Mouse (Mus musculus): ENCODE results near the gene Zfp74. TPM values are rescaled to one million over a fixed set of nuclear protein-coding genes. Genes with fewer than 3 reads are reported as not detected.
A peak's percentile ranks its signal among the peaks of the same experiment; 100 is the strongest.

The Zfp74 gene
- total RNA-seq, 2 experiments from 2014 or later: 5.4 to 6.4 TPM

DNA sequence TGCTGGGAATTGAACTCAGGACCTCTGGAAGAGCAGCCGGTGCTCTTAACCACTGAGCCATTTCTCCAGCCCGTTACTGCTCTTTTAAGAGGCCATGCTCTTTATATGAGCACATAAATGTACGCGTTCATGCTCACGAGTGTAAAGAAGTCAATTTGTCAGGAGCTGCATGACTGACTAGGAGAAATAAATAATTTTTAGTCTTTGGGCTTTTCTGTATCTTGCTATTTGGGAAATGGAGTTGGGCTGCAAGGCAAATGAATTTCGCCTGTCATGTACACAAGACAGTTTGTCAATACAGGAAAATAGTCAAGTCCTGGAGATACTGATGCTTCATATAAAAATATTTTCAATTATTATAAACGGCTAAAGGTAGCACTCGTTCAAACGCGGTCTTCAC is 803 bp downstream of the Zfp74 start:
- DNase-seq (ENCODE audit: low spot score): no peak

- no peak for DNase-seq (ENCODE audit: low spot score)
Measured at GRCm38 (mm10) chr7:29944201-29944600, 9.7 kb downstream of the Zfp74 start.

DNA sequence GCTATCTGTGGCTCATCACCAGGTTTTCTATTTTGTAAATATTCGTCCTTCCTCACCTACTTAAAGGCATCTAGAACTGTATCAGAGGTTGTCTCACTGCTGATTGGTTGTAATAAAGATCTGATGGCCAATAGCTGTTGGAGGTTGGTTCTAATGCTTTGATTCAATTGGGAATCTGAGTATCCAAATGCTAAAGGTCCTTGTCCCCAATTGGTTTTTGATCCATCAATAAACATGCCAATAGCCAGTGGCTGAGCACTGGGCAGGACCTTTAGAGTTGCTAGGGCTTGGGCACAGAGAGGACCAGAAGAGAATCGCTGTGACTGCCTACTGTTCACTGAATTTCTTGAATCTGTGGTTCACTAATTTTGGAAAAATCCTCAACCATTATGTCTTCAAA is 10.2 kb downstream of the Zfp74 start:
- DNase-seq (ENCODE audit: low spot score): no peak

- DNase-seq (ENCODE audit: low spot score): no peak
Measured at GRCm38 (mm10) chr7:29942740-29943139, 11.1 kb downstream of the Zfp74 start.

DNA sequence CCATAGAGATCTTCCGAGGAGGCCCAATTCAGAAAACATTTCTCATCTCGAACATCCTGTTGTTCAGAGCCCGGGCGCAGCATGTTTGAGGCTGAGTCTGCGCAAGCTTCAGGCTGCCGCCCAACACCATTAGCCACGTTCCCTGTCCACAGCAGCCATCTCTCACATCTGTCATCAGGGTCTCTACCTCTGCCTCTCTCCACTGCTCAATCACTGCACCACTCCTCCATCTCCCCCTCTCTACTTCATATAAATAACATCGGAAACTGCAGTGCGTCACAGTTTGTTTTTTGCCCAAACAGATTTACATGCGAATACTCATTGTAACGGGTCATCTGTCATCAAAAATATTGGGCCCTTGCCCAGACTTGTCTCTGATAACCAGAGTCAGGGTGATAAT is 12.9 kb downstream of the Zfp74 start:
- no peak for DNase-seq (ENCODE audit: low spot score)

DNA sequence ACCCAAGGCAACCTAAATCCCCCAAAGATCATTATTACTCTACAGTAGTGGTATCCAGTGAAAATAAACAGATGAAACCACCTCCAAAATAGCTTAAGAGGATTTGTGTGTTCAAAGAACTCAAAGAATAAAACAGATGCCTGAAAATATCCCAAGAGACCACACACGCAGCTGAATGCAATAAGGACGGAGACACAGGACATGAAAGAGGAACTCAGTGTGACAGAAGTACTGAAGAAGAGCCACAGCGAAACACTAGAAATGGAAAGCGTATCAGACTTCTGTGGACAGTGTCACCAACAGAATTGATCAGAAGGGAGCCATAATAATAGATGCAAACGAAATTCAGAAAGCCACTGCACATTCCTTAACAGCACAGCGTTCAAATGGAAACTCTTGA is 15.0 kb downstream of the Zfp74 start:
- no peak for DNase-seq (ENCODE audit: low spot score)

- DNase-seq (ENCODE audit: low spot score): peak; percentile 67
Measured at GRCm38 (mm10) chr7:29922780-29923179, 31.1 kb downstream of the Zfp74 start.

GRCm38 (mm10) chr7:29921439-29922093 is 32.3 kb downstream of the Zfp74 start:
- no peak for DNase-seq (ENCODE audit: low spot score)

- no peak for DNase-seq (ENCODE audit: low spot score)
Measured at GRCm38 (mm10) chr7:29918062-29918453, 35.8 kb downstream of the Zfp74 start.

DNA sequence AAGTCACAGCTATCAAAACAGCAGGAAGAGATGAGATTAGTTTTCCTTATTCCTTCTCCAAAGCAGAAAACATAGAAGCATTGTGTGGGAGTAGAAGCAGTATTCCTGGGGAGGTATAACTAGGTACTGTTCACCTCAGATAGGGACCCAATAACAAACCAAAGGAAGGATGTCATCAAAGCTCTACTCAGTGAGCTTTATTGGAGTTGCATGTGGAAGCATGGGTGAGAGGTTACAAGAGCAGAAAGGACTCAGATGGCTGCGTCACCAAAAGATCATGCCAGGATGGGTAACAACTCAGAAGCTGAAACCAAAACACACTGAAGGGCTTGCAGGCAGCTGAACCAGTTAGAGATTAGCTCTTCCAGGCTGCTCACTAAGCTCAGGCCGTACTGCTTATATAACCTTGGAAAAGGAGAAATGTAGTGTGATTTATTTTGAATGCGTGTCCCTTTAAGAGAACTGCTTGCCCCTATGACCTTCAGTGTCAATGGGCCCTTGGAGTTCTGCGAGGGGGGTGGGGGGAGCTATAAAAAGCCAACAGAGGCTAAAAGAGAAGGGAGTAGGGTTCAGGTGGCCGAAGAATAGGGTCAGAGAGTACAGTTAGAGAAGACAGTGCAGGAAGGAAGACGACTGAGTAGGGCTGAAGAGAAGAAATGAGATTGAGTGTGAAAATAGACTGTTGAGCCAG is 36.4 kb downstream of the Zfp74 start:
- peak; percentile 27 for DNase-seq (ENCODE audit: low spot score)

DNA sequence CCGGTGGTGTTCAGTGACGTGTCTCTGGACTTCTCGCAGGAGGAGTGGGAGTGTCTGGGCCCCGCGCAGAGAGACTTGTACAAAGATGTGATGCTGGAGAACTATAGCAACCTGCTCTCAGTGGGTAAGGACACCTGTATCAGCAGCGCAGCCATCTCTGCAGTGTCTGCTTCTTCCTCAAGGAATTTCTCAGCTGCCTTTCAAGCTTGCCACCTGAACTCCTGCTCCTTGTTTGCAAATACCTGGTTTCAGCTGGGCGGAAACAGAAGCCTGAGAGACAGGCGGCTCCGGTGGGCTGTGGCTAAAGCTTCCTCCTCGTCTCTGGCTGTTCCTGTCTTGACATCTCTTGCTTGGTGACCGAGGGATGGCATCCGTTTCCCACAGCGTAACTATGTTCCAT is 41.7 kb downstream of the Zfp74 start:
- DNase-seq (ENCODE audit: low spot score): no peak

DNA sequence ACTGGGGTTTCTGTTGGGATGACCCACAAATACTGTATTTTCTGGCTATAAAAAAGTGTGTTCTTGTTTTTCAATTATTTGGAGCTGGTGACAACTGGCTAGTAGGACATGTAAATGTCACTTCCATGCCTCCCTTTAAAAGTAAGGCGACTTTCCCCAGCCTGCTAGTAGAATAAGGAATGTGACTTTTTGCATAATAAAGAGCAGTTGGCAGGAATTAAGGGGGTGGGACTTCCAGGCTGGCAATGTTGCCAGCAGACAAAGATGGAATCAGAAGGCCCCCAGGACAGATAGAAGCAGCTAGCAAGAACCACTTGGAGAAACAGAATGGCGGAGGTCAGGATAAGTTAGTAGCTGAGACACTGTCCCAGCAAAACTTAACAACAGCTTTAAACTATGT is 43.6 kb downstream of the Zfp74 start:
- DNase-seq (ENCODE audit: low spot score): no peak

DNA sequence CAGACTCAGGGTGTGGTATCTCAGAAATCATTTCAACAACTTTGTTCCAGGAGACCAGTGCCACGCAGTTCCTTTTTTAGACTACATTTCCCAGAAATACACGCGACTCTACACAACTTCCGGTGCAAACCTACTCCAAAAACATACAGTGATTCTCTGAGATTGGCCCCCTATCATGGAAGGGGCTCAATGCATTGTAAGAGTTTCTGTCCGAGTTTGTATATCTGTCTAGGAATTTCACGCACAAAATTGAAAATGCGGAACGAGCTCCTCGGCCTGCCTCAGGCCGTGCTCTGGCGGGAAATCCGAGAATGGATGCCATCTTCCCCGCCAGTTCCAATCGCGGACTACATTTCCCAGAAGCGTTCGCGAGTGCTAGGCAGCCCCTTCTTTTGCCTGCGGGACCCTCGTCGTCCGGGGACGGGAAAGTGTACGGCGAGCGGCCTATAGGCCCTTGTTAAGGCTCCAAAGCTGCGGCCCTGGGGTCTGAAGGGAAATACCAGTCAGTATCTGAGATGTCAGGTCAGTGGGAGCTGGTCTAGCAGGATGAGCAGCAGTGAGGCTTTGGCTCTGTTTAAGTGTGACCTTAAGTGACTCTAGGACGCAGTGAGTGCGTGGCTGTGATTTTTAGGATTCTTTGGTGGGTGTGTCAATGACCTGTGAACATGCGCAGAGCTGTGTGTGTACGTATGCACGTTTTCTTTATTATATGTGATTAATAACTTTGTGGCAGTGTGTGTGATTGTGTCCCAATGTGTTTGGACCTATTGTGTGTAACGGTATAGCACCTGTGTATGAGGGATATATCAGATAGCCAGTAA is 45.5 kb downstream of the Zfp74 start, which contains the start of gene Zfp383:
Zfp383 (plus strand) TSS at position 94 of the 821 bp plus-strand sequence.
- peak; percentile 87 for DNase-seq (ENCODE audit: low spot score)

DNA sequence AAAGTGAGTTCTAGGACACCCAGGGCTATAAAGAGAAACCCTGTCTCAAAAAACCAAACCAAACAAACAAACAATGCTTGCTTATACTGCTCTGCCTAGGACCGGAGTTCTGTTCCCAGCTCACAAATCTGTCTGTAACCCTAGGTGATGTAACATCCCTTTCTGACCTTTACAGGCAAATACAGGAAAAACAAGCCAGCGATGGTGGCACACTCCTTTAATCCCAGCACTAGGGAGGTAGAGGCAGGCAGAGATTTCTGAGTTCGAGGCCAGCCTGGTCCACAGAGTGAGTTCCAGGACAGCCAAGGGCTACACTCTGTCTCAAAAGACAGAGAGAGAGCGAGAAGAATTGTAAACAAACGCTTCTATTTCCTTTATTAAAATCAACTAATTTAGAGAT is 46.7 kb downstream of the Zfp74 start:
- no peak for DNase-seq (ENCODE audit: low spot score)

DNA sequence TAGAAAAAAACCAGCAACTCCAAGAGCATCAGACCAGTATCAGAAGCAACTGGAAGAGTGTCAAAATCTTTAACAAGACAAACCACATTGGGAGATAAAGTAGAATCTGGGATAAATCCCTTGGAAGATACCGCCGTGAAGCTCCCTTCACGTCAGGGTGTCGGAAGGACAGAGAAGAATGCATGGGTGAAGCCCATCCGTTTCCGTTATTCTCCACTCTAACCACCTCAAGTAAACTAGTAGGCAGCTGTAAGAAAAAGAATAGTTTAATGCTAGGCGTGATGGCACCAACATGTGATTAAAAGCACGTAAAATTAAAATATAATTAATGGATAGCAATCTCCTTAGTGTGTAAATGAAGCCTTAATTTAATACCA is 47.2 kb downstream of the Zfp74 start:
- no peak for DNase-seq (ENCODE audit: low spot score)

DNA sequence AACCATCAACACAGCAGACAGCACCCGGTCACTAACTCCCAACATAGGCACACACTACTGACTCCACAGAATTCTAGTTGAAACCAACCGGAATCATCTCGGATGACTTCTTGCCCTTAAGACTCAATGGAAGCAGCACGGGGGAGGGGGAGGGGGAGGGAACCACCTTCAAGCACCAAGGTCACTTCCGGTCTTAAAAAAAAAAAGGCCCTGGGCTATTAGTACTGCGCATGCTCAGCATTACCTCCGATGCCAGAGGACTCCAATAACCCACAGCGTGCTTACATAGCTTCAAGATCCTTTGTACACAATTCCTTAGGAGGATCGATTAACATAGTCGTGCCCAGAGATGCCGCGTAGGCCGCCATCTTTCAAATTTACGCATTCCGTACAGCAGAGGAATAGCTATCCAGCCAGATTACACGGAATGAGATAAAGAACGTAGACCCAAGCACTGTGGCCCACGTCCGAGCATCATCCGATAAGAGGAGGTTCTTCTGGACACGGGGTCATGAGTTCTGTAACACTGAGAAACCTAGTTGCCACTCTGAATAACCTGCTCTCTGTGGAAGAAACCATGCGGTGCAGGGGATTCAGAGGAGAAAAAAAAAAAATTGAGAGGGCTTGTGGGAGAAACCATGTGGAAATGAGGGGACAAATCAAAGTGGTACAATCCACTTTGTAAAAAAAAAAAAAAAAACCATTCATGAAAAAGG is 47.8 kb downstream of the Zfp74 start, which contains the start of gene Zfp27:
Zfp27 (minus strand) TSS at position 607 of the 716 bp plus-strand sequence.
- DNase-seq (ENCODE audit: low spot score): peak; percentile 53

GRCm38 (mm10) chr7:29904101-29904500 is 49.8 kb downstream of the Zfp74 start:
- no peak for DNase-seq (ENCODE audit: low spot score)

GRCm38 (mm10) chr7:29898351-29898750 is 55.5 kb downstream of the Zfp74 start:
- no peak for DNase-seq (ENCODE audit: low spot score)

GRCm38 (mm10) chr7:29892756-29893155 is 61.1 kb downstream of the Zfp74 start:
- no peak for DNase-seq (ENCODE audit: low spot score)

DNA sequence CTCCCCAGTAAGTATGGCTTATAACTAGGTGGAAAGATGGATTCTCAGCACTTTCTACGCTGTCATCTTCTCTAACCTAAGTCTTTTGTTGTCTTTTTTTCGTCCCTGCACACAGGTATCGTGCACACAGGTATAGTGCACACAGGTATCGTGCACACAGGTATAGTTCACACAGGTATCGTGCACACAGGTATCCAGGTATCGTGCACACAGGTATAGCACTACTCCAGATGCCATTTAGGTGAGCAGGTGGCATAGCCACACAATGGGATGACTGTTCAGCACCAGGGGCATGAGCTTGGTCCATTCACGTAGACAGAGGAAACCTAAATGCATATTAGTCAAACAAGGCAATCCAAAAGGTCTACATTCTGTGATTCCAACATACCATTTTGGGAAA is 63.4 kb downstream of the Zfp74 start:
- no peak for DNase-seq (ENCODE audit: low spot score)

GRCm38 (mm10) chr7:29880916-29881315 is 73.0 kb downstream of the Zfp74 start:
- DNase-seq (ENCODE audit: low spot score): no peak

Data from gastrocnemius, adult 18-20 months (tissue).